Mouse (Mus musculus) natural killer cell, adult 2 months (primary cell): ENCODE results near the gene Actn4.

ENCODE experiments used
- DNase-seq, 2 experiments: peaks; one replicate each; pipeline ENCODE4 v3.0.0; 2022; ENCODE audit warnings: low spot score in 2 of 2

Actn4 gene

DNA sequence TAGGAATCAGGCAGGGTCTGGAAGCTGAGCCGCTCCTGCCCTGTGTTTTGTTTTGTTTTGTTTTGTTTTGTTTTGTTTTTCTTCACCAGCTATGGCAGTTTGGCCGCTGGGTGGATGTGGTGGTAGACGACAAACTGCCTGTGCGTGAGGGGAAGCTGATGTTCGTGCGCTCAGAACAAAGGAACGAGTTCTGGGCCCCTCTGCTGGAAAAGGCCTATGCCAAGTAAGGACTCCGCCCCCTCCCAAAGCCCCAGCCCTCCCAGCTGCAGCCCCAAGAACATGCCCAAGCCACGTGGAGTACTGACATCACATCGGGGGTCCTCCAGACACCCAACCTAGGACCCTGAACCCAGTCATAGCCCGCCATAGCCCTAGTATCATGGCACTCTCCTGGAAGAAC lies 79.1 kb downstream of the Actn4 start:
- DNase-seq = no peak

DNA sequence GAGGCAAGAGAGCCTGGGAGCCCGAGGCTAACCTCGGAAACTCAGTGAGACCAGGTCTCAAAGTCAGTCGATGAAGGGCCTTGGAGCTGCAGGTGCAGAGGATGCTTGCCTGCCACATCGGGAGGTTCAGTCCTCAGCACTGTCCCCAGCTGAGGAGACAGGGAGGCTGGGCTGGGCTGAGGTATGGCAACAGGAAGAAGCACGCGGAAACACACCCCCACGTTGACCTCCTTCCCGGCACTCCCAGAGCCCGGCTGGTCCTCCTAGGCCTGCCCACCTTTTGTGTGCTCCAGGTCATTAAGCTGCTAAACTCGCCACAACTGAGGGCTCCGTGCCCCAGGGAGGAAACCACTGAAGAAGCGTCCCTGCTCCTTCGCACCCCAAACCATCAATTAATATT lies 80.9 kb downstream of the Actn4 start, which contains the start of gene Capn12:
Capn12 (plus strand) TSS at position 224 of the 400 bp plus-strand sequence.
- no peak for DNase-seq

DNA sequence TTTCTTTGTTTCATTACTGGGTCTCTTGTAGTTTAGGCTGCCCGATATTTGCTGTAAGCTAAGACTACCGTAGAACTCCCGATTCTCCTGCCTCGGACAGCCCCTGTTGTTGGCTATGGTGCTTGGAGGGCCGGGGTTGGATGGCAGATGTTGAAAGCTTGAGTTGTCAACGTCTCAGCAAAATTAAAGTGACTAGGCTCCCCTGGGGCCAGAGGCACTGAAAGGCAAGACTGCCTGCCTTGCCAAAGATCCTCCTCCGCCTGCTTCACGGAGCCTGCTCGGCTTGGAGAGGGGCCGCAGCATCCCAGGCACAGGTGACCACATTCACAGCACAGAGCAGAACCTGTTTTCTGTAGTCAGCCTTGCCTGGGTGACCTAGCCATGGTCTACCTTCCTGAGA lies 81.6 kb downstream of the Actn4 start:
- no peak for DNase-seq

DNA sequence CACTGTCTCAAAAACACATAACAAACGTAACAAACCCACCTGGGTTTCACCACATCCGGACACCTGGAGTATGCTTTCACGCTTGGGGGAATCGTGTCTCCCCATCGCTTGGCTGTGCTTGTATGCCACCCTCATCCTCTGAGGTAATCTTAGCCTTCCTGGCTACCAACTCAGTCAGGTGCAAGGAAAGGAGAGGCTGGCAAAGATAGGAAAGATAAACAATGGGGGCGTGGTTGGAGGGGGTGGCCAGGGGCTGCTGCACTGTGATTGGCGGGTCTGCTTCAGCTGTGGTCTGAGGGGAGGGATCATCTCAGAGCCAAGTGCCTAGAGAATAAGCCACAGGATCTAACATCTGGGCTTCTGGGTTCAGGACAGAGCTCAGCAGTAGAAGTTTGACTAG lies 82.5 kb downstream of the Actn4 start:
- no peak for DNase-seq

DNA sequence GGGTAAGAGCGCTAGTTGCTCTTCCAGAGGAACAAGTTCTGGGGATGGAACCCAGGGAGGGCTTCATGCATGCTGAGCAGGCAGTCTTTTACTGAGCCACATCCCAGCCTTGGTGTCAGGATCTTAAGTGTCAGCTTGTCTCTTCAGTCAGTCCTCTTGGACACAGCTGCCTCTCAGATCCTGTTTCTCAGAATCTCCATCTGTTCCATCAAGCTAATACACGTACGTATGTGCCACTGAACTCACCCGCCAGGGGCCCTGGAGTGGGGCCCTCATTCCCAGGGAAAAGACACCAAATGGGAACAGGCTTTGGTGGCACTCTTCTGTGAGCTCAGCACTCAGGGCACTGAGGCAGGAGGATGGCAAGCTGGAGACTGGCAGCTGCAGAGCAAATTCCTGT lies 84.3 kb downstream of the Actn4 start:
- no peak for DNase-seq

DNA sequence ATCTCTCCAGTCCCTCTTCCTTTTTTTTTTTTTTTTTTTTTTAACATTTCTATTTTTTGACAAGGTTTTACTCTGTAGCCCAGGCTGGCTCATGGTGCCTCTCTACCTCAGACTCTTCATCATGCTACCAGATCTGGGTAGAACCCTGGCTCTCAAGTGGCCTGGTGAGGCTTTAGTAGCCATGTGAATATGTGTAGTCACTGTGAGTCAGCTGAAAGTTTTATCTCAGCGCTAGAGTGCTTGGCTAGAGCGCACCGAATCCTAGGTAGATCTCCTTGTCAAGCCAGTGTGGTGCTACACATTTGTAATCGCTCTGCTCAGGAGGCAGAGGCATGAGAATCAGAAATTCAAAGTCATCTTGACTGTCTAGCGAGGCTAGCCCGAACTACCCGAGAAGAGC lies 85.0 kb downstream of the Actn4 start:
- DNase-seq = no peak

DNA sequence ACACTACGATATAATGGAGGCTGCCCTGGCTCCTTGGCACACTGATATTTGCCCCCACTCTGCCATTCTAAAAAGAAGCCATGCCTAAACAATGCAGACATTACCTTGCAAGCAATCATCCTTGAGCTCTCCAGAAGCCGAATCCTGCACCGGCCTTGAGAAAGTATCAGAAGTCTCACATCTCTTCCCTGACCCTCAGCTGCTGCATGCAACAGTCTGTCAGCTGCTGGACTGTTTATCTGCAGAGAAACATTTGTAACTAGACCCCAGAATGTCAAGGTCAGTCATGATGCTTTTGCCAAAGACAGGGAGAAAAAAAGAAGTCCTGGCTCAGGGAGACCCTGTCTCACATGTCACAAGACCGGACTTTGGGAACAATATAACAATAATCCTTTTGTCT lies 86.0 kb downstream of the Actn4 start:
- no peak for DNase-seq

DNA sequence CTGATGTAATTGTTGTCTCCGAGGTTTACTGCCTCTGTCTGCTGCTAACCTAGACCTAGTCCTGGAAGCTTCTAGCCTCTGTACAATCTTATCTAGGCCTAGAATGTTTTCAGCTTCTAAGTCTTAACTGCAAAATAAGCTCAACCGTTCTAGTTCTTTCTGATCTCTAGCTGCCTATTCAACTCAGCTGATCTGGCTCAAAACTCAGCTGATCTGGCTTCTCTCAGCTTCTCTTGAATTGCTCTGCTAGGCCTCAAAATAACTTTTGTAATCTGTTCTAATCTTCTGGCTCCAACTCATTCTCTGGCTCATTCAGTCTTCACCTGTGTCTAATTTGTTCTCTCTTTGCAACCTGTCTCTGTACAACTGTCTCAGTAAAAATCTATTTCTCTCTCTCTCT lies 87.6 kb downstream of the Actn4 start:
- no peak for DNase-seq

DNA sequence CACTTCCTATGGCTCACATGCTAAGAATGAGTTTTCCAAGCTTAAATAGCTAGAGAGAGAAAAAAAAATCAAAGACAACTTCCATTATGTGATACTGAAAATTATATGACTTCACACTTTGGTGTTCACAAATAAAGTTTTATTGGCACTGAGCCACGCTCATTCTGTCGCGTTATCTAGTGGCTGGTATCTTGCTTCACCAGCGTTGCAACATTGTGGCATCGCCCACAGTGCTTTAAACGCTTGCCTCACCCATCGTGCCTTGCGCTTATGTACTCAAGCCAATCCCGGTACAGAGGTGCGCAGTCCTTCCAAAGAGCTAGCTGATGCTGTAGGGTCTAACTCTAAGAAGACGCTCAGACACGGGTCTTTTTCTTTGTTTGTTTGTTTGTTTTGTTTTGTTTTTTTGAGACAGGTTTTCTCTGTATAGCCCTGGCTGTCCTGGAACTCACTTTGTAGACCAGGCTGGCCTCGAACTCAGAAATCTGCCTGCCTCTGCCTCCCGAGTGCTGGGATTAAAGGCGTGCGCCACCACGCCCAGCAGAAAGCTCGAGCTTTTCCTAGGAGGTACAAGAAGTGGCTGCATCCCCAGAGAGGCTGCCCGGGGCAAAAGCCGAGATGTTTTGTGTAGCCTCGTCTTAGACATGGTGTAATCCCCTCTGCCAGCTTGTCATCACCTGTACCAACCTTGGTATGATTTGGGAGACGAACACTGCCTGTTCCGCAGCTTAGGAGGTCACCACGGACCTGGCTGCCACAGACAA lies 91.1 kb downstream of the Actn4 start:
- DNase-seq = no peak

DNA sequence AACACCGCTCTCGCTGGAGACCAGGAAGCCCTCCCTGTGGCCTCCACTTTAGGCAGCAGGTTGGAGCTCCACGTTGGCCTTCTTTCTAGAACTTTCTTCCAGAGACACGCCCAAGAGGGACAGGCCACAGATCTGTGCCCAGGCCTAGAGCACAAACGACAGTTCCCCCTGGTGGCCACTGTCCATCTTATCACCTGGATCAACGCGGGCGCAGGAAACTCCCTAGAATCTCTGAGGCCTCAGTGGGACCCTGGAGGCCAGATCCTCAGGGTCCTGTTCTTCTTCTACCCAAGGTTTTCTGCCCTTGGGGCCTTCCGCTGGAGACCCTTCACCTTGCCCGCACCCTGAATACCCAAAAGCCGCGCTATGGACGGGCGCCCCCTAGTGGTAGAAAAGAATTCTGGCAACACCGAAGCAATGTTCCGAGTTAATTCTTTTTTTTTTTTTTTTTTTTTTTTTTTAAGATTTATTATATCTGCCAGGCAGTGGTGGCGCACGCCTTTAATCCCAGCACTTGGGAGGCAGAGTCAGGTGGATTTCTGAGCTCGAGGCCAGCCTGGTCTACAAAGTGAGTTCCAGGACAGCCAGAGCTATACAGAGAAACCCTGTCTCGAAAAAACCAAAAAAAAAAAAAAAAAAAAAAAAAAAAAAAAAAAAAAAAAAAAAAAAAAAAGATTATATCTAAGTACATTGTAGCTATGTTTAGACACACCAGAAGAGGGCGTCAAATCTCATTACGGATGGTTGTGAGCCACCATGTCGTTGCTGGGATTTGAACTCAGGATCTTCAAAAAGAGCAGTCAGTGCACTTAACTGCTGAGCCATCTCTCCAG lies 94.4 kb downstream of the Actn4 start:
- DNase-seq = peak; percentile 78 to 84

DNA sequence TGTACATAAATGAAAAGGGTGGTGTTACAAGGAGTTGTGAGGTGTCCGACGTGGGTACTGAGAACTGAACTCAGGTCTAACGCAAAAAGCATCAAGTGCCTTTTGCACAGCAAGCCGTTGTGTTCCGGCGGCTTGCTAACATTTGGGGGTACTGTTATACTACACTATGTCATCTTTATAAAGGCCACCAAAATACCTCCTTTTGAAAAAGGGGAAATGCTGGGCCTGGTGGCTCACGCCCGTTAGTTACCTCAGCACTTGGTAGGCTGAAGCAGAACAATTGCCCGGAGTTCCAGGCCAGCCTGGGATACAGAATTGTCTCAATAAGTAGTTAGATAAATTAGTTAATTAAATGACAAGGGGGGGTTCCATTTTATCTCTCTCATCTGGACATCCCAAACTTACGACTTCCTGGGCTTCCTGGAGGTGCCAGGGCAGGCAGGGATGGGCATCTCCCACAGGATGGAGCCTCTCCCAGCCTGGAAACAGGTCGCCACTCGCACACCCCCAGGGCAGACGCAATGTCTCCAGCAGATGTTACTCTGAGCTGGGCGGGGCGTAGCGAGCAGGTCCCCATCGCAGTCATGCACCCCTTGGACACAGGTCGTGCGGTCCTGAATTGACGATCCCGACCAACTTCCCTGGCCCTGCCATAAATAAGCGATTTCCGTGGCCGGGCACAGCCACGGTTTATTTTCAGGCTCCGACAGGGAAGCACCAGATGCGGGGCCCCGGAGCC lies 95.2 kb downstream of the Actn4 start:
- DNase-seq = no peak

DNA sequence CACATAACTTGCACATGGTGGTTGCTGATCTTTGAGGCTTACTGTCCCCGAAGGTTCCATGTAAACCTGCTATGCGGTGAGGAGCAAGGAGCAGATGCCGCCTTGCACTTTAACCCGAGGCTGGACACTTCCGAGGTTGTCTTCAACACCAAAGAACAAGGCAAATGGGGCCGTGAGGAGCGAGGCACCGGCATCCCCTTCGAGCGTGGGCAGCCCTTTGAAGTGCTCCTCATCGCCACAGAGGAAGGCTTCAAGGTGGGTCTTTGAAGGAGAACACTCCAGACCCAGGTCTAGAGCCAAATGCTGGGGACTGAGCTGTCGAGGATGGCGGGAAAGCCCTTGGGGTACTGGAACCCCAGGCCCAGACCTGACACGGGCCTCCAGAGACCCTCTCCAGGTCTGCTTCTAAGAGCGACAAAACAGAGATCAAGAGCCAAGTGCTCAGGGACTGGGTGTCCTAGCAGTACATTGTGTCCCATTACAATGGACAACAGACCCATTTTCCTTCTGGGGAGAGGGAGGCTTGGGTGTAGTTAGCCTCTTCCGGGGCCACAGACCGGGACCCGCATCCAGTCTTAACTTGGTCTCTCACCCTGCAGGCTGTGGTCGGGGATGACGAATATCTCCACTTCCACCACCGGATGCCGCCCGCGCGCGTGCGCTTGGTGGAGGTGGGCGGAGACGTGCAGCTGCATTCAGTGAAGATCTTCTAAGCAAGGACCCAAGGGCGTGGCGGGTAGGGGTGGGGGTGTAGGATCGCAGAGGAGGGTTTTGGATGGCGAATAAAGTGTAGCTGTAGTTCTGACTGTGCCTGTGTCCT lies 96.4 kb downstream of the Actn4 start:
- peak; percentile 97 to 98 for DNase-seq

DNA sequence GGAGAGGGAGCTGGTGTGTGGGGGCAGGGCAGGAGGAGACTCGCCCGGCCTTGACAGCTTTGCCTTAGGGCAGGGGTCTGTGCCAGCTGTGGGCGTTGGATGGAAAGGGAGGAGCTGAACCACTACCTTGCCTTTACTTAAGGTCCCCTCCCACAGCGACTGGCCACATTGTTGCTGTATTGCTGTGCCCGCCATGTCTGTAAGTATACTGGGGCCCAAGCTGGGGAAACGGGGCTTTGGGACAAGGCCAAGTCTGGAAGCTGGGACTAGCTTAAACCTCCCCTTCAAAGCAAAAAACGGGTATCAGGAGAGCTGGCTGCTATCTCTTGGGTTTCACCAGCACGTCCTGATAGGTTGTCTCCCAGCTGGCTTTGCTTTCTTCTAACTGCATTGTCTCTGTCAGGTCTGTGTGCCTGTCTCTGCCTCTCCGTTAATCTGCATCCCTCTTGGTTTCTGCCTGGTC lies 97.8 kb downstream of the Actn4 start:
- no peak for DNase-seq

DNA sequence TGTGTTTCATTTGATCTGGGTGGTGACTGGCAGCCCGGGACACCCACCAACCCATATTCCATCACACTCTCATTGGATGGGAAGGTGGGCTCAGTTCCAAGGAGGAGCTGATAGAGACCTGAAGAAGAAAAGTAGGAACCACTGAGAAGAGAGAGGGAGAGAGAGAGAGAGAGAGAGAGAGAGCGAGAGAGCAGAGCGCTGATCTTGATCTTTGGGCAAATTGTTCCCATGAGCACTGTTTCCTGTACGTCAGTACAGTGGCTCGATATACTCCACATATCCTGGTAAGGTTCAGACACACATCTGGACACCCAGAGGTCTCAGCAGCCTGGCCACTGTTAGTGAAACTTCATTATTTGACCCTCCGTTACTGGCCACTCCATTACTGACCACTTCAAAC lies 98.6 kb downstream of the Actn4 start, which contains the start of gene Lgals7:
Lgals7 (plus strand) TSS at position 314 of the 400 bp plus-strand sequence.
- DNase-seq = no peak

DNA sequence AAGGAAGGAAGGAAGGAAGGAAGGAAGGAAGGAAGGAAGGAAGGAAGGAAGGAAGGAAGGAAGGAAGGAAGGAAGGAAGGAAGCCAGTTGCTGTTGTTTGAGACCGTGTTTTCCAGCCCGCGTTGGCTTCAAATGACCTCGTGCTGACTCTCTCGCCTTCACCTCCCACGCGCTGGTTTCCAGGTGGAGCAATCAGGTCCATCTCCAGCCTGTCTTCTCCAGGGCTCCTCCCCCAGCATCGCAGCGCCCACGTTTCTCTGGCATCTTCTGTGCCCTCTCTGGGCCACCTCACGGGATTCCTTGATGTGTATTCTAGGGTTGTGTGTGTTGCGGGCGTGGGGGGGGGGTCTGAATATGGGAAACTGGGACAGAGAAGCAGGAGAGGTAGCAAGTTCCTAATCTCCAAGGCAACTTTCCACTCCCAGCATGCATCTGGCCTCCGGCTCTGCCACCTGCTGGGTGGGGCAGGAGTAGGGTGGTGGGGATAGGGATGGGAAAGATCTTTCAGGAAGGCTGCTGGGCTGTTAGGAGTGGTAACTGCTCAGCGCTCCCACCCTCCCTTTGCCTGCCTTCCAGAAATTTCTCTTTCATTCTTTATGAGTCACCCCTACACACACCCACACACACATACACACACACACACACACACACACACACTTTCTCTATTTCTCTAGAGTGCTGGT lies 99.2 kb downstream of the Actn4 start:
- DNase-seq = no peak

DNA sequence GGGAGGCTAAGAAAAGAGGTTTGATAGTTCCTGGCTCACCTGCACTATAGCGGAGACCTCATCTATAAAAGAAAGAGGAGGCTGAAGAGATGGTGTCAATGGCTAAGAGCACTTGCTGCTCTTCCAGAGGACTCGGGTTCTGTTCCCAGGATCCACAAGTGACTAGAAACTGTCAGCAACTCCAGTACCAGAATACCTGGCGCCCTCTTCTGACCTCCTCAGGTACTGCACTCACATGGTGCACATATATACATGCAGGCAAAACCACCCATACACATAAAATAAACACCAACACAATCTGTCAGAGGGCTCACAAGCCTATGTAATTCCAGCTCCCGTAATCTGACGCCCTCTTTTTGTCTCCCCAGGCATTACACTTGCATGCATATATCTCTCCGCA lies 101.2 kb downstream of the Actn4 start:
- no peak for DNase-seq

DNA sequence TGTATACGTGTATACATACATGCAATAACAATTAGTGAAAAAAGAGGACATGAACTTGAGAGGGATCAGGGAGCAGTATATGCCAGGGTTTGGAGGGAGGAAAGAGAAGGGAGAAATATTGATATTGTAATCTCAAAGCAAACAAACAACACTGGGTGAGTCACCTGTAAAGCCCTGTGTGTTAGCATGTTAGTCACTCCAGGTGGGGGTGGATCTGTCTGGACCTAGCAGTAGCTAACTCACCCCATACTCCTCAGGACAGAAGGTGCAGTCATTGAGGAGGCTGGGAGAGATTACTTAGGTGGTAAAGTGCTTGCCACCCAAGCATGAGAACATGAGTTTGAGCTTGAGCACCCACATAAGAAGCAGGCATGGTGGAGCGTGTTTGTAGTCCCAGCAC lies 102.2 kb downstream of the Actn4 start:
- no peak for DNase-seq

DNA sequence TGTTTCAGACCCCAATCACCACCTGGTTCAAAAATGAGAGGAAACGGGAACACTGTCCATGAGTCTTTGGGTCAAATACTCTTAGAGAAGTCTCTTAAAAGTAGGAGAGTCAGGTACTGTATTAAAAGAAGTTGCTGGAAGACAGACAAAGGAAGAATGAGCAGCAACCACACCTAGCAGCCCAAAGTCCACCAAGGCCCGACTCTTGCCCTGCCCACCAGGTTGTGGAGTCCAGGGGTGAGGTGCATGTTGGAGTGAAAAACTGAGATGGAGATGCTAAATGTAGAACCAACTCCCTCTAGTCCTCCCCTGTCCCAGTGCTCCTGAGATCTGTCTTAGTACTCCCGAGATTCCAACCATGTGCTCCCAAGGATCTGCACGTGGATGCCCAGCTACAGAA lies 111.5 kb downstream of the Actn4 start:
- no peak for DNase-seq

DNA sequence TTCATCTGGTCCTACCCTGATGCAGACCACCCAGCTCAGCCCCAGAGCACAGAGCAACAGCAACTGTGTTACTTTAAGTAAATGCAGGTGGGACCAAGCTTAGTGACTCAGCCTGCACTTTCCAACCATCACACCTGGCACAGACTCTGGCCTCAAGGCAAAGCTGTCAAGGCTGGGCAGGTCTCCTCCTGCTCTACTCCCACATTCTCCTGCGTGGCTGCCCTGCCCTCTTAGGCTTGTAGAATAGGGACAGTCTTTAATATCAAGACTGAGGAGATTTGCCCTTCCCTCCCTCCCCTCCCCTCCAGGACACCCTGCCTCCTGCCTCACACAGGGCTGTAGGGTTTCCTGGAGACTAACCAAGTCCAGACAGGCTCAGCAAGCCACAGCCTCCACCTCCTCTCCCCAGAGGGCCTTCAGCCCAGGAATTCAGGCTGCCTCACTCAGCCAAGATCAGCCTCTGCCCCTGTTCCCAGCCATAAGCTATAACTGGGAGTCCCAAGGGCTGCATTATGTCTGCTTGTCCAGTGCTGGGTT lies 112.4 kb downstream of the Actn4 start:
- DNase-seq = no peak

DNA sequence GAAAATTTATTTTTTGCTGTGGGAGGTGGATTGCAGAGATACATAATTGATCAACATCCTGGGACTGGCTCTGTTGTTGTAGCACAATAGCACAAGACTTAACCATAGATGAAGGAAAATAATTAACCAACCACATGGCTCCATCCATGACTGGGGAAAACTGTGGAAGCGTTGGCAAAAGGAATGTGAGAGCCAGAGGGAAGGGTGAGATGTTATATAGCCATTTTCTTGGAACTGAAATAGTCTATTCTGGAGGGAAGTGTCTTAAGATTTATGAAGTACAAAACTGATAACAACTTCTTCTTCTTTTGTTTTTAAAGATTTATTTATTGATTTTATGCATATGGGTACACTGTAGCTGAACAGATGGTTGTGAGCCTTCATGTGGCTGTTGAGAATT lies 114.9 kb downstream of the Actn4 start:
- no peak for DNase-seq
